Mouse (Mus musculus) testis, adult 2 months (tissue): ENCODE measurements around the gene Cdkal1. TPM values are rescaled to one million over a fixed set of nuclear protein-coding genes. Genes with fewer than 3 reads are reported as not detected.

ENCODE experiments used
- H3K27ac ChIP-seq: fragments of 200-500 bp; 2 replicates; pipeline ENCODE4 v1.5.1; 2012; ENCODE audit warnings: low read depth, low read length; ENCODE audit not compliant: control insufficient read depth, insufficient read depth
- H3K27me3 ChIP-seq: fragments of 200-500 bp; 2 replicates; pipeline ENCODE4 v1.6.1; 2012; ENCODE audit warnings: mild to moderate bottlenecking, low read length, moderate library complexity; ENCODE audit not compliant: control insufficient read depth, insufficient read depth
- H3K36me3 ChIP-seq: fragments of 200-500 bp; 2 replicates; pipeline ENCODE4 v1.6.1; 2012; ENCODE audit warnings: mild to moderate bottlenecking, low read length; ENCODE audit not compliant: control insufficient read depth, insufficient read depth
- H3K4me1 ChIP-seq: fragments of 200-500 bp; 2 replicates; pipeline ENCODE4 v1.6.1; 2012; ENCODE audit warnings: low read length; ENCODE audit not compliant: control insufficient read depth, insufficient read depth
- H3K4me3 ChIP-seq: fragments of 200-500 bp; 2 replicates; pipeline ENCODE4 v1.5.1; 2012; ENCODE audit warnings: low read depth, mild to moderate bottlenecking, low read length, moderate library complexity, mixed read lengths; ENCODE audit not compliant: control insufficient read depth
- CTCF ChIP-seq: fragments of 200-500 bp; IDR thresholded peaks from 2 replicates; pipeline ENCODE4 v1.5.1; 2012; ENCODE audit warnings: low read depth, mild to moderate bottlenecking, inconsistent platforms, low read length, moderate library complexity; ENCODE audit not compliant: control insufficient read depth, insufficient read depth, insufficient replicate concordance
- POLR2A ChIP-seq: fragments of 200-500 bp; IDR thresholded peaks from 2 replicates; pipeline ENCODE4 v1.6.1; 2012; ENCODE audit warnings: low read depth, mild to moderate bottlenecking, inconsistent platforms, low read length, moderate library complexity; ENCODE audit not compliant: control insufficient read depth
- polyA plus RNA-seq: library from polyadenylated mRNA; depleted of rRNA; stranded (reverse); fragments of >200 nt; gene quantifications from 2 replicates; pipeline ENCODE4 v1.2.3, GENCODE M21; 2012

Cdkal1 gene
- polyA plus RNA-seq, 1 experiment = 14.3 TPM

- no peak for TF ChIP-seq POLR2A
- no peak for TF ChIP-seq CTCF
- H3K4me1 ChIP-seq = no peaks in the 10 kb centered on the region
- no peak overlapping the region for H3K4me3 ChIP-seq
- no peaks in the 10 kb centered on the region for H3K36me3 ChIP-seq
- H3K27me3 ChIP-seq = no peaks in the 10 kb centered on the region
- no peak overlapping the region for H3K27ac ChIP-seq
Measured at GRCm38 (mm10) chr13:29553792-29554191, 301.7 kb downstream of the Cdkal1 start.

GRCm38 (mm10) chr13:29552322-29552870 is 303.1 kb downstream of the Cdkal1 start:
- H3K27ac ChIP-seq = no peak overlapping the region
- no peaks in the 10 kb centered on the region for H3K4me1 ChIP-seq
- H3K27me3 ChIP-seq = no peaks in the 10 kb centered on the region
- no peak overlapping the region for H3K4me3 ChIP-seq
- no peak for TF ChIP-seq POLR2A
- TF ChIP-seq CTCF = no peak
- no peaks in the 10 kb centered on the region for H3K36me3 ChIP-seq

- Histone ChIP-seq H3K4me1 (no peaks in the 10 kb centered on the region), H3K4me3 (no peak overlapping the region), H3K27me3 (no peaks in the 10 kb centered on the region), H3K36me3 (no peaks in the 10 kb centered on the region), H3K27ac (no peak overlapping the region; the same call in 1 of the 2 replicates)
- TF ChIP-seq CTCF (no peak), POLR2A (no peak)
Measured at GRCm38 (mm10) chr13:29550886-29551285, 304.6 kb downstream of the Cdkal1 start.

GRCm38 (mm10) chr13:29550203-29550602 is 305.3 kb downstream of the Cdkal1 start:
- H3K36me3 ChIP-seq = no peaks in the 10 kb centered on the region
- TF ChIP-seq CTCF = no peak
- no peak for TF ChIP-seq POLR2A
- H3K27me3 ChIP-seq = no peaks in the 10 kb centered on the region
- no peak overlapping the region for H3K27ac ChIP-seq
- H3K4me3 ChIP-seq = no peak overlapping the region
- H3K4me1 ChIP-seq = no peaks in the 10 kb centered on the region

- no peak for TF ChIP-seq CTCF
- no peak for TF ChIP-seq POLR2A
- Histone ChIP-seq H3K36me3 (no peaks in the 10 kb centered on the region), H3K27ac (no peak overlapping the region), H3K27me3 (no peaks in the 10 kb centered on the region), H3K4me3 (no peak overlapping the region), H3K4me1 (no peaks in the 10 kb centered on the region)
Measured at GRCm38 (mm10) chr13:29549761-29550160, 305.7 kb downstream of the Cdkal1 start.

GRCm38 (mm10) chr13:29537906-29538305 is 317.6 kb downstream of the Cdkal1 start:
- Histone ChIP-seq H3K4me3 (no peak overlapping the region), H3K27me3 (no peaks in the 10 kb centered on the region), H3K4me1 (no peaks in the 10 kb centered on the region), H3K27ac (no peak overlapping the region), H3K36me3 (no peaks in the 10 kb centered on the region)
- TF ChIP-seq CTCF = no peak

GRCm38 (mm10) chr13:29533586-29533985 is 321.9 kb downstream of the Cdkal1 start:
- H3K4me1 ChIP-seq = no peaks in the 10 kb centered on the region
- no peaks in the 10 kb centered on the region for H3K36me3 ChIP-seq
- TF ChIP-seq CTCF = no peak
- no peak for TF ChIP-seq POLR2A
- H3K27me3 ChIP-seq = no peaks in the 10 kb centered on the region
- no peak overlapping the region for H3K27ac ChIP-seq
- H3K4me3 ChIP-seq = no peak overlapping the region

GRCm38 (mm10) chr13:29528344-29528743 is 327.1 kb downstream of the Cdkal1 start:
- Histone ChIP-seq H3K27ac (no peak overlapping the region), H3K4me3 (no peak overlapping the region), H3K36me3 (no peaks in the 10 kb centered on the region), H3K27me3 (no peaks in the 10 kb centered on the region), H3K4me1 (no peaks in the 10 kb centered on the region)
- TF ChIP-seq CTCF = no peak
- no peak for TF ChIP-seq POLR2A
